ENCODE assay signal across 8 mouse cellular contexts in the genomic region with DNA sequence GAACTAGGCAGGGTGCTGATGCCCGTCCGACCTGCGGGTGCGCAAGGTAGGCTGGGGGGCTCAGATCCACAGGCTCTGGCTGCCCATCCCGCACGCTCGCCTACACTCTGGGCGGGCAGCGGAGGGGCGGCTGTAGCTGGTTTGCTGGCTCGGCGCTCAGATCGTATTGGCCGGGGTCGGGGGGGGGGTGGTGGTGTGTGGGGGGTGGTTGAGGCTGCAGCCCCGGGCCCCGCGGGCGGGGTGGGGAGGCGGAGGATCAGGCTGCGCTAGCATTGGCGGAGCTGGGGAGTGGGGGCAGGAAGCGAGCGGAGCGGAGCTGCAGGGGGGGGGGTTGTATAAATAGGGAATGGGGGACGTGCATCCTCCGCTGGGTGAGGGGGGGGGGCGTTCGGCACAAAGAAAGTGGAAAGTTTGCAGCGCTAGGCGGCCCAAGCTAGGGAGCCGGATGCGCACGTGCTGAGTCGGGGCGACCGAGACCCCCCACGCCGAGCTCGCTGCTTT. TPM values are rescaled to one million over a fixed set of nuclear protein-coding genes. Genes with fewer than 3 reads are reported as not detected.
DNase-seq lines count a peak whose midpoint lies in the region; ATAC-seq and TF ChIP-seq lines count a peak whose summit lies in the region.

No protein-coding gene starts in this region.

- H3K9ac ChIP-seq in ES-E14 (ENCODE audit: insufficient read depth, low read depth, low read length, poor library complexity, severe bottlenecking): peak overlapping the region; percentile 98
- peak overlapping the region; percentile 97 for H3K9ac ChIP-seq in forebrain, postnatal 0 days
- peak overlapping the region; percentile 96 for H3K9ac ChIP-seq in hindbrain, embryonic 12.5 days

- DNase-seq in ES-E14 (ENCODE audit: low read depth, low spot score): no peak
- DNase-seq in forebrain, postnatal 0 days: peak; percentile 90
- DNase-seq in left cerebral cortex, adult 11 months (ENCODE audit: low spot score): peak; percentile 58
- DNase-seq in lung, postnatal 25 days (ENCODE audit: low spot score): peak; percentile 78
- DNase-seq in retina, postnatal 1 day: peak; percentile 96
- peak; percentile 77 to 79 for DNase-seq in urinary bladder, postnatal 4 days (ENCODE audit: low spot score in 2 of 2)

- peaks cover 2 to 3% of the 10 kb centered on the region in 2 experiments for H3K4me1 ChIP-seq in ES-E14 (ENCODE audit: control insufficient read depth in 2 of 2, insufficient read depth in 2 of 2, low read length in 2 of 2, poor library complexity in 1 of 2)
- H3K4me1 ChIP-seq in brown adipose tissue, adult 24 weeks (ENCODE audit: control insufficient read depth, insufficient read depth, insufficient read length, low read length): peaks cover 18% of the 10 kb centered on the region
- H3K4me1 ChIP-seq in forebrain, postnatal 0 days (ENCODE audit: insufficient read depth): peaks cover 17% of the 10 kb centered on the region
- peaks cover 30% of the 10 kb centered on the region for H3K4me1 ChIP-seq in hindbrain, embryonic 12.5 days

- WGBS in forebrain, postnatal 0 days: 4% methylated on average over 27 of the region's 40 CpGs
- 2% methylated on average over 33 of the region's 40 CpGs for WGBS in hindbrain, embryonic 12.5 days

- H3K27ac ChIP-seq in ES-E14 (ENCODE audit: insufficient read depth, low read depth, low read length, poor library complexity, severe bottlenecking): peak overlapping the region; percentile 99
- peak overlapping the region; percentile 89 for H3K27ac ChIP-seq in brown adipose tissue, adult 24 weeks (replicated peaks; ENCODE audit: low read depth, low read length)
- H3K27ac ChIP-seq in forebrain, postnatal 0 days (ENCODE audit: low read depth, low read length): peak overlapping the region; percentile 100
- H3K27ac ChIP-seq in hindbrain, embryonic 12.5 days: peak overlapping the region; percentile 100

- in situ Hi-C loops in ES-E14 (cut with MboI; ENCODE audit: low sequenced_read_pairs in 2 of 2, unreplicated experiment in 2 of 2): no loop called here

- peak overlapping the region; percentile 96 to 99 for H3K4me3 ChIP-seq in ES-E14 (ENCODE audit: insufficient read depth in 1 of 2, low read depth in 1 of 2, low read length in 2 of 2, poor library complexity in 1 of 2, severe bottlenecking in 1 of 2)
- H3K4me3 ChIP-seq in brown adipose tissue, adult 24 weeks (ENCODE audit: insufficient read depth, low read depth, low read length): peak overlapping the region; percentile 98
- H3K4me3 ChIP-seq in forebrain, postnatal 0 days (ENCODE audit: low read depth, low read length): peak overlapping the region; percentile 50
- H3K4me3 ChIP-seq in hindbrain, embryonic 12.5 days: peak overlapping the region; percentile 92

- H3K27me3 ChIP-seq in forebrain, postnatal 0 days (ENCODE audit: insufficient read depth, low read length): no peaks in the 10 kb centered on the region
- no peaks in the 10 kb centered on the region for H3K27me3 ChIP-seq in hindbrain, embryonic 12.5 days

- H3K9me3 ChIP-seq in ES-E14 (ENCODE audit: control insufficient read depth, insufficient read depth, low read depth, low read length): no peaks in the 10 kb centered on the region
- no peaks in the 10 kb centered on the region for H3K9me3 ChIP-seq in forebrain, postnatal 0 days (ENCODE audit: low read length)
- H3K9me3 ChIP-seq in hindbrain, embryonic 12.5 days (replicated peaks): no peaks in the 10 kb centered on the region

- TF ChIP-seq CTCF in forebrain, postnatal 0 days (IDR thresholded peaks at IDR 0.05; ENCODE audit: low read depth): 0 out of 2 replicates have a peak, but pooled peaks have one; percentile 10

- peak; percentile 84 for ATAC-seq in forebrain, postnatal 0 days
- peak; percentile 82 for ATAC-seq in hindbrain, embryonic 12.5 days (ENCODE audit: low FRiP score)

- H3K4me2 ChIP-seq in forebrain, postnatal 0 days (ENCODE audit: low read depth): peak overlapping the region; percentile 99
- peak overlapping the region; percentile 99 for H3K4me2 ChIP-seq in hindbrain, embryonic 12.5 days (replicated peaks)

- peaks cover 22% of the 10 kb centered on the region for H3K36me3 ChIP-seq in ES-E14 (ENCODE audit: control insufficient read depth, insufficient read depth, low read length, poor library complexity, severe bottlenecking)
- H3K36me3 ChIP-seq in forebrain, postnatal 0 days (ENCODE audit: insufficient read depth): peaks cover 10% of the 10 kb centered on the region
- H3K36me3 ChIP-seq in hindbrain, embryonic 12.5 days: peaks cover 5% of the 10 kb centered on the region

TF ChIP-seq in ES-E14, 5 proteins besides CTCF, POLR2A, EP300 and RAD21:
- TF ChIP-seq ZC3H11A (IDR thresholded peaks at IDR 0.05; ENCODE audit: borderline replicate concordance, low read depth, low read length) (no peak), HCFC1 (IDR thresholded peaks at IDR 0.05; ENCODE audit: borderline replicate concordance, insufficient read depth, low read length) (no peak), ZNF384 (IDR thresholded peaks at IDR 0.05; ENCODE audit: low read depth, low read length) (no peak)
TF ChIP-seq in ES-E14: peak in this region for 0.

RNA-seq across cellular contexts. Expression of a gene that starts 0.7 kb away (rescaled TPM):
- 61.8 and 63.5 TPM in 2 replicates for total RNA-seq in ES-E14 (2012; rRNA removed)
- polyA plus RNA-seq in brown adipose tissue, adult 24 weeks (2012; ENCODE audit: insufficient read depth, insufficient read length, missing spikeins): 2.0 and 4.0 TPM in 2 replicates
- total RNA-seq in forebrain, postnatal 0 days (2014; rRNA removed): 58.2 and 70.7 TPM in 2 replicates
- polyA plus RNA-seq in forebrain, postnatal 0 days (2015; fragmentation: Nextera tagmentation; extraction: Ambion mirVana): 39.5 and 43.0 TPM in 2 replicates
- 115 and 119 TPM in 2 replicates for polyA plus RNA-seq in hindbrain, embryonic 12.5 days (2016; fragmentation: Nextera tagmentation; extraction: Ambion mirVana)

RNA-seq across cellular contexts. Expression of a gene that starts 23.1 kb away (rescaled TPM):
- total RNA-seq in ES-E14 (2012; rRNA removed): 119 and 180 TPM in 2 replicates
- polyA plus RNA-seq in brown adipose tissue, adult 24 weeks (2012; ENCODE audit: insufficient read depth, insufficient read length, missing spikeins): 50.0 and 57.3 TPM in 2 replicates
- total RNA-seq in forebrain, postnatal 0 days (2014; rRNA removed): 115 and 147 TPM in 2 replicates
- polyA plus RNA-seq in forebrain, postnatal 0 days (2015; fragmentation: Nextera tagmentation; extraction: Ambion mirVana): 201 and 218 TPM in 2 replicates
- 240 and 245 TPM in 2 replicates for polyA plus RNA-seq in hindbrain, embryonic 12.5 days (2016; fragmentation: Nextera tagmentation; extraction: Ambion mirVana)

RNA-seq across cellular contexts. Expression of a gene that starts 40.8 kb away (rescaled TPM):
- total RNA-seq in ES-E14 (2012; rRNA removed): 8.5 and 16.1 TPM in 2 replicates
- 1.4 and 3.8 TPM in 2 replicates for polyA plus RNA-seq in brown adipose tissue, adult 24 weeks (2012; ENCODE audit: insufficient read depth, insufficient read length, missing spikeins)
- total RNA-seq in forebrain, postnatal 0 days (2014; rRNA removed): 36.2 and 47.8 TPM in 2 replicates
- 30.3 and 37.3 TPM in 2 replicates for polyA plus RNA-seq in forebrain, postnatal 0 days (2015; fragmentation: Nextera tagmentation; extraction: Ambion mirVana)
- polyA plus RNA-seq in hindbrain, embryonic 12.5 days (2016; fragmentation: Nextera tagmentation; extraction: Ambion mirVana): 19.9 and 22.0 TPM in 2 replicates
